Mouse (Mus musculus): ENCODE measurements around the gene Erbb3. TPM values are rescaled to one million over a fixed set of nuclear protein-coding genes. Genes with fewer than 3 reads are reported as not detected.

Erbb3 gene
- total and polyA plus RNA-seq, 2 experiments from 2014 or later, result 0.21 to 1.1 TPM

GRCm38 (mm10) chr10:128545570-128545898 is 43.9 kb downstream of the Erbb3 start:
- no peak for TF ChIP-seq CTCF (IDR thresholded peaks at IDR 0.05)
- Histone ChIP-seq H3K27ac (ENCODE audit: low read depth, low read length) (no peak overlapping the region), H3K4me2 (ENCODE audit: low read depth, low read length, poor library complexity, severe bottlenecking) (no peak overlapping the region), H3K27me3 (ENCODE audit: insufficient read depth, low read length) (no peaks in the 10 kb centered on the region), H3K9me3 (ENCODE audit: low read length) (no peaks in the 10 kb centered on the region), H3K4me1 (ENCODE audit: insufficient read depth, low read length) (peaks cover 8% of the 10 kb centered on the region; the same call in 1 of the 2 replicates), H3K4me3 (ENCODE audit: low read depth, low read length) (no peak overlapping the region), H3K9ac (replicated peaks; ENCODE audit: low read length, poor library complexity, severe bottlenecking) (no peak overlapping the region), H3K36me3 (ENCODE audit: insufficient read depth, low read length) (peaks cover 27% of the 10 kb centered on the region)
- no peak for ATAC-seq (ENCODE audit: low FRiP score)
- WGBS, result 93% methylated on average over 3 of the region's 3 CpGs
- DNase-seq (ENCODE audit: low spot score), result no peak

DNA sequence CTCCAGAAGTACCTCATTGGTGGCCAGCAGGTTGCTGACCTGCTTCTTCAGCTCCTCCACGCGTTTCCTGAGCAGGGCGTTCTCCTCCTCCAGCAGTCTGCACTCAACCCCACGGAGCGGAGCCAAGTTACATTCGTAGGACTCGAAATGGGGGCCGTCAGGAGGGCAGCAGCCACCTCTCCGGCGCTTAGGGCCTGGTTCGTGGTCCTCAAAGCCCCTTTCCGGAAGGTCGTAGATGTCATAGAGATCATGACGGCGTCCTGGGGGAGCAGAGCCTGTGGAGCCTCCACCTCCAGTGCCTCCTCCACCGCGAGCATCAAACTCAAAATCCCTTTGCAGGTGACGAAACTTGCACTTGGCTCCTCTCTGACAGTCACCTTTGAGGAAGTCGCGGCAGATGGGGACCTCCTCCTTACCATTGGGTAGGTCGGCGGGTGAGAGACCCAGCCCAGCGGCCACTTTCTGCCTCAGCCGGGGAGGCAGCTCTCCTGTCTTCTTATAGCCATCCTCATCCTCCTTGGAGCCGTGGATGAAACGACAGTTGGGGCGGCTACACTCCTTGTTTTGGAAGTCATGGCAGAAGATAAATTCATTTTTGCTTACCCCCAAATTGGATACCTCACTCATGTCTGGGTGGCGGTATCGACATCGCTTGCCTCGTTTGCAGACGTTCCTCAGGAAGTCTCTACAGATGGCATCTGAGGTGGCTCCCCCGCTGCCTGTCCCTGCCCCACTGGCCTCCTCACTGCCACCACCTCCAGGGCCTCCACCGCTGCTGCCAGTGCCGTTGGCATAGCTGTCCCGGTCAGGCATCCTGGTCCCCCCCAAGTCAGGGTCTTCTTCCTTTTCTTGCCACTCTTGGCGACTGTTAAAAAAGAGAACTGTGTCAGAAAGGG is 44.5 kb downstream of the Erbb3 start:
- peaks cover 8% of the 10 kb centered on the region; the same call in 1 of the 2 replicates for H3K4me1 ChIP-seq (ENCODE audit: insufficient read depth, low read length)
- no peak overlapping the region for H3K9ac ChIP-seq (replicated peaks; ENCODE audit: low read length, poor library complexity, severe bottlenecking)
- no peak for TF ChIP-seq CTCF (IDR thresholded peaks at IDR 0.05)
- H3K9me3 ChIP-seq (ENCODE audit: low read length), result no peaks in the 10 kb centered on the region
- no peak overlapping the region for H3K27ac ChIP-seq (ENCODE audit: low read depth, low read length)
- H3K4me3 ChIP-seq (ENCODE audit: low read depth, low read length), result no peak overlapping the region
- no peak for ATAC-seq (ENCODE audit: low FRiP score)
- H3K27me3 ChIP-seq (ENCODE audit: insufficient read depth, low read length), result no peaks in the 10 kb centered on the region
- H3K36me3 ChIP-seq (ENCODE audit: insufficient read depth, low read length), result peaks cover 27% of the 10 kb centered on the region
- 95% methylated on average over 37 of the region's 37 CpGs for whole genome bisulfite sequencing
- no peak for DNase-seq (ENCODE audit: low spot score)
- no peak overlapping the region for H3K4me2 ChIP-seq (ENCODE audit: low read depth, low read length, poor library complexity, severe bottlenecking)

DNA sequence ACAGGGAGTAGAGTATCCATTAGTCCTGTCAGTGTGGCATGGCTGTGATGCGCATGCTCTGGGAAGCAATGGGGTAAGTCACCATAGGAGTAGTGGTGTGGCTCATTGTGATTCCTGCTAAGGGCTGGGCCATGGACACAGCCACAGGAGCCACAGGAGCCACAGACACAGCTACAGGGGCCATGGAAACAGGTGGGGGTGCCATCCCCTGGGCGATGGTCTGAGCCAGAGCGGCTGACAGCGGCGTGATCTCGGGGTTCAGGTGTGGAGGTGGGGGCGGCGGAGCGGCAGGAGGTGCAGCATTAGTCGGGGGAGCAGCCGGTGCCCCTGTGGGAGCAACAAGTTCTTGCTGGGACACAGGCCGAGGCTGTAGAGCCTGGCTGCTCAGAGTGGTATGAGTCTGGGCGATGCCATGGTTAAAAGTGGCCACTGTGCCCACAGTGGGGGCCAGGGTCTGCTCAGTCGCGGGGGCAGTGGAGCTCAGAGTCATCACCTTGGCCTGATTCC is 45.2 kb downstream of the Erbb3 start:
- DNase-seq (ENCODE audit: low spot score) (no peak), ATAC-seq (ENCODE audit: low FRiP score) (no peak)
- Histone ChIP-seq H3K9me3 (ENCODE audit: low read length) (no peaks in the 10 kb centered on the region), H3K9ac (replicated peaks; ENCODE audit: low read length, poor library complexity, severe bottlenecking) (no peak overlapping the region), H3K27me3 (ENCODE audit: insufficient read depth, low read length) (no peaks in the 10 kb centered on the region), H3K4me2 (ENCODE audit: low read depth, low read length, poor library complexity, severe bottlenecking) (no peak overlapping the region), H3K36me3 (ENCODE audit: insufficient read depth, low read length) (peaks cover 27% of the 10 kb centered on the region), H3K4me1 (ENCODE audit: insufficient read depth, low read length) (peaks cover 8% of the 10 kb centered on the region; the same call in 1 of the 2 replicates), H3K27ac (ENCODE audit: low read depth, low read length) (no peak overlapping the region), H3K4me3 (ENCODE audit: low read depth, low read length) (no peak overlapping the region)
- TF ChIP-seq CTCF (IDR thresholded peaks at IDR 0.05), result no peak
- 97% methylated on average over 15 of the region's 15 CpGs for WGBS

- 56% methylated on average over 2 of the region's 2 CpGs for WGBS
- Histone ChIP-seq H3K9me3 (ENCODE audit: low read length) (no peaks in the 10 kb centered on the region), H3K36me3 (ENCODE audit: insufficient read depth, low read length) (peaks cover 27% of the 10 kb centered on the region), H3K27me3 (ENCODE audit: insufficient read depth, low read length) (no peaks in the 10 kb centered on the region), H3K4me2 (ENCODE audit: low read depth, low read length, poor library complexity, severe bottlenecking) (no peak overlapping the region), H3K27ac (ENCODE audit: low read depth, low read length) (no peak overlapping the region), H3K4me1 (ENCODE audit: insufficient read depth, low read length) (peaks cover 8% of the 10 kb centered on the region; the same call in 1 of the 2 replicates), H3K9ac (replicated peaks; ENCODE audit: low read length, poor library complexity, severe bottlenecking) (no peak overlapping the region), H3K4me3 (ENCODE audit: low read depth, low read length) (no peak overlapping the region)
- no peak for TF ChIP-seq CTCF (IDR thresholded peaks at IDR 0.05)
- DNase-seq (ENCODE audit: low spot score), result no peak
- ATAC-seq (ENCODE audit: low FRiP score), result no peak
Observed at GRCm38 (mm10) chr10:128543100-128543499, 46.4 kb downstream of the Erbb3 start.

DNA sequence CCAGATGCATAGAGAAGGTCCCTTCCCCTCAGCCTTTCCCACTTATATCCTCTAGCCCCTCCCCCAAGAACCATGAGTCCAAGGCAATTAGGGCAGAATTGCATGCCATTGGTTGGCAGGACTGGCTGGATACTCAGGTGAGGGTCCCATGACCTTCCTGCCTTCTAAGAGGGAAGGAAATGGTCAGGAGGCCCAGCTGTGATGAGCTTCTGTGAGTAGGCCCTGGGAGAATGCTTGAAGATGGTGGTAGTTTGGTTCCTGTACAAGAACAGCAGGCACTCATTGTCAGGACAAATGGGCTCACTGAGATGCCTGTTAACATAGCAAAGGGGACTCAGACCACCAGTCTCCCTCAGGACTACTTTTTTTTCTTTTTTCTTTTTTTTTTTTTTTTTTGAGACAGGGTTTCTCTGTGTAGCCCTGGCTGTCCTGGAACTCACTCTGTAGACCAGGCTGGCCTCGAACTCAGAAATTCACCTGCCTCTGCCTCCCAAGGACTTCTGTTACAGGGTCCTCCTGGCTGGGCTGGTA is 51.0 kb downstream of the Erbb3 start:
- no peaks in the 10 kb centered on the region for H3K4me1 ChIP-seq (ENCODE audit: insufficient read depth, low read length)
- 90% methylated on average over 1 of the region's 1 CpGs for WGBS
- no peaks in the 10 kb centered on the region for H3K27me3 ChIP-seq (ENCODE audit: insufficient read depth, low read length)
- H3K4me3 ChIP-seq (ENCODE audit: low read depth, low read length), result no peak overlapping the region
- H3K36me3 ChIP-seq (ENCODE audit: insufficient read depth, low read length), result peaks cover 6% of the 10 kb centered on the region; the same call in 1 of the 2 replicates
- H3K27ac ChIP-seq (ENCODE audit: low read depth, low read length), result no peak overlapping the region
- no peak overlapping the region for H3K9ac ChIP-seq (replicated peaks; ENCODE audit: low read length, poor library complexity, severe bottlenecking)
- no peak overlapping the region for H3K4me2 ChIP-seq (ENCODE audit: low read depth, low read length, poor library complexity, severe bottlenecking)
- no peaks in the 10 kb centered on the region for H3K9me3 ChIP-seq (ENCODE audit: low read length)
- no peak for ATAC-seq (ENCODE audit: low FRiP score)
- no peak for TF ChIP-seq CTCF (IDR thresholded peaks at IDR 0.05)
- no peak for DNase-seq (ENCODE audit: low spot score)

Measured in midbrain, postnatal 0 days (tissue).